Mouse (Mus musculus) midbrain, embryonic 16.5 days (tissue): ENCODE measurements around the gene Cib2. TPM values are rescaled to one million over a fixed set of nuclear protein-coding genes. Genes with fewer than 3 reads are reported as not detected.

Experiments
- ATAC-seq: fragments of 200-750 bp; cut with Nextera tagmentation; 2 replicates; pipeline ENCODE4 v1.8.0; 2017; ENCODE audit warnings: moderate TSS enrichment
- H3K27ac ChIP-seq: fragments of 300-500 bp; sonication (generic); 2 replicates; pipeline ENCODE4 v1.5.1; 2014; ENCODE audit warnings: mild to moderate bottlenecking, low read length, mixed read lengths
- H3K27me3 ChIP-seq: fragments of 300-500 bp; sonication (generic); 2 replicates; pipeline ENCODE4 v1.6.1; 2014; ENCODE audit warnings: low read depth, low read length, mixed read lengths; ENCODE audit not compliant: control insufficient read depth, insufficient read depth
- H3K36me3 ChIP-seq: fragments of 300-500 bp; sonication (generic); 2 replicates; pipeline ENCODE4 v1.6.1; 2014; ENCODE audit warnings: mild to moderate bottlenecking, low read length, moderate library complexity, mixed read lengths; ENCODE audit not compliant: control insufficient read depth, insufficient read depth
- H3K4me1 ChIP-seq: fragments of 300-500 bp; sonication (generic); 2 replicates; pipeline ENCODE4 v1.6.1; 2014; ENCODE audit warnings: mild to moderate bottlenecking, low read length, mixed read lengths; ENCODE audit not compliant: control insufficient read depth, insufficient read depth
- H3K4me2 ChIP-seq: fragments of 300-500 bp; sonication (generic); 2 replicates; pipeline ENCODE4 v1.6.1; 2014; ENCODE audit warnings: mild to moderate bottlenecking, low read length, mixed read lengths
- H3K4me3 ChIP-seq: fragments of 300-500 bp; sonication (generic); 2 replicates; pipeline ENCODE4 v1.5.1; 2014; ENCODE audit warnings: low read depth, mild to moderate bottlenecking, low read length, moderate library complexity, mixed read lengths
- H3K9ac ChIP-seq: fragments of 300-500 bp; sonication (generic); 2 replicates; pipeline ENCODE4 v1.6.1; 2014; ENCODE audit warnings: low read depth, low read length, mixed read lengths
- H3K9me3 ChIP-seq: fragments of 300-500 bp; sonication (generic); replicated peaks from 2 replicates; pipeline ENCODE4 v1.6.1; 2014; ENCODE audit warnings: mild to moderate bottlenecking, low read length, mixed read lengths; ENCODE audit not compliant: control insufficient read depth, poor library complexity, severe bottlenecking
- WGBS: fragments of 180-500 bp; shearing (Covaris S2); extraction: QIAGEN DNeasy Blood & Tissue Kit; methylation state at CpG from one replicate; pipeline ENCODE4 v1.1.7; 2014; 5-methylcytosine and 5-hydroxymethylcytosine counted together
- polyA plus RNA-seq: library from polyadenylated mRNA; unstranded; fragments of >200 nt; fragmentation: Nextera tagmentation; extraction: Ambion mirVana; gene quantifications from 2 replicates; pipeline ENCODE4 v1.2.1, GENCODE M21; 2015

Gene Cib2
- polyA plus RNA-seq, 1 experiment from 2014 or later = 60.3 TPM

- no peak for ATAC-seq
- H3K4me2 ChIP-seq = no peak overlapping the region
- H3K4me3 ChIP-seq = no peak overlapping the region
- H3K9ac ChIP-seq = no peak overlapping the region
- H3K9me3 ChIP-seq = no peaks in the 10 kb centered on the region
- no peaks in the 10 kb centered on the region for H3K36me3 ChIP-seq
- 88% methylated on average over 4 of the region's 4 CpGs for WGBS
- no peaks in the 10 kb centered on the region for H3K27me3 ChIP-seq
- no peak overlapping the region for H3K27ac ChIP-seq
- no peaks in the 10 kb centered on the region for H3K4me1 ChIP-seq
These were observed 39.7 kb downstream of the Cib2 start for GRCm38 (mm10) chr9:54520286-54520685.

DNA sequence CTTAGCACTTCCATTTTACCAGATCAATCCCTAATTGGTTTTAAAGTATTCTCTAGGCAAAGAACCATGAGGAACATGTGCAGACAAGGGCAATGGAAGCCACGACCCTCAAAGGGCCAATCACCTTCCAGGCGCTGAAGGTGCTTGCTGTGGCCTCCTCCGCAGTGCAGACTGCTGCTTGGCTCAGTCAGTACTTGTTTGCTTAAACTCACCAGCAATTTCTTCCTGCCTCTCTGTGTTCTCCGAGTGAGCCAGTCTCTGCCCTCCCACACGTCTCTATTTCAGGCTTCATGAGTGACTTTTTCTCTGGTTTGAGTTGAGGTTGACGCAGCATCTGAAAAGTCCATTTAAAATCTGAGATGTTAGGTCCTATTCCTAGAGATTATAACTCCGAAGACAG is 41.1 kb downstream of the Cib2 start:
- no peak for ATAC-seq
- no peaks in the 10 kb centered on the region for H3K4me1 ChIP-seq
- H3K27me3 ChIP-seq = no peaks in the 10 kb centered on the region
- no peak overlapping the region for H3K9ac ChIP-seq
- no peak overlapping the region for H3K4me2 ChIP-seq
- H3K36me3 ChIP-seq = no peaks in the 10 kb centered on the region
- no peak overlapping the region for H3K4me3 ChIP-seq
- H3K9me3 ChIP-seq = no peaks in the 10 kb centered on the region
- WGBS = 76% methylated on average over 7 of the region's 7 CpGs
- H3K27ac ChIP-seq = no peak overlapping the region

- no peak for ATAC-seq
- no peak overlapping the region for H3K4me2 ChIP-seq
- H3K9me3 ChIP-seq = no peaks in the 10 kb centered on the region
- WGBS = 75% methylated on average over 2 of the region's 2 CpGs
- no peaks in the 10 kb centered on the region for H3K27me3 ChIP-seq
- no peak overlapping the region for H3K4me3 ChIP-seq
- H3K9ac ChIP-seq = no peak overlapping the region
- H3K36me3 ChIP-seq = no peaks in the 10 kb centered on the region
- H3K4me1 ChIP-seq = no peaks in the 10 kb centered on the region
- H3K27ac ChIP-seq = no peak overlapping the region
These were observed 44.0 kb downstream of the Cib2 start for GRCm38 (mm10) chr9:54515991-54516390.

GRCm38 (mm10) chr9:54502873-54503272 is 57.1 kb downstream of the Cib2 start:
- Histone ChIP-seq H3K27me3 (no peaks in the 10 kb centered on the region), H3K4me2 (peak overlapping the region; percentile 70), H3K4me3 (peak overlapping the region; percentile 94), H3K4me1 (peaks cover 26% of the 10 kb centered on the region), H3K36me3 (no peaks in the 10 kb centered on the region), H3K27ac (no peak overlapping the region), H3K9me3 (no peaks in the 10 kb centered on the region), H3K9ac (peak overlapping the region; percentile 51; the same call in 1 of the 2 replicates)
- 11% methylated on average over 12 of the region's 12 CpGs for WGBS
- ATAC-seq = no peak

DNA sequence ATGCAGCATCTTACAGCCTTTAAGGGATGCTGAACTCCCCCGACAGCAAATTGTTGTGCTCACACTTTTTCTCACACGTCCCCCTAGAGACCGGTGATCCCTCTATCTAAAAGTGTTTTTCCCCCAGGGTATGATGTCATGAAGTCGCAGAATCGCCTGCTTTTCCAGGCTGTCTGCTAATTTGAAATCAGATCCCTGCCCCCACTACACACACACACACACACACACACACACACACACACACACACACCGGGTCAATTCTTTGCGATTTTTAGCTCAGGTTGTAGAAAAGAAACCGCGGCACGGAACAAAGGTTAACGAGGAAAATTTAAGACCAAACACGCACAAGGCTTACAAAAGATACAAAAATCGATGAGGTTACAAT is 57.9 kb downstream of the Cib2 start:
- Histone ChIP-seq H3K9me3 (no peaks in the 10 kb centered on the region), H3K27me3 (no peaks in the 10 kb centered on the region), H3K36me3 (no peaks in the 10 kb centered on the region), H3K4me3 (peak overlapping the region; percentile 94), H3K4me1 (peaks cover 28% of the 10 kb centered on the region), H3K27ac (peak overlapping the region; percentile 94), H3K4me2 (peak overlapping the region; percentile 70), H3K9ac (peak overlapping the region; percentile 98)
- ATAC-seq = no peak
- WGBS = 2% methylated on average over 13 of the region's 13 CpGs

GRCm38 (mm10) chr9:54501453-54502110 is 58.4 kb downstream of the Cib2 start, which contains the start of gene Dmxl2:
Gene Dmxl2, minus strand, starts transcription at chr9:54501626.
- H3K4me2 ChIP-seq = peak within 1 kb of the TSS; percentile 70
- H3K4me1 ChIP-seq = peaks cover 28% of the 10 kb centered on the region
- no peaks in the 10 kb centered on the region for H3K9me3 ChIP-seq
- H3K36me3 ChIP-seq = no peaks in the 10 kb centered on the region
- H3K27me3 ChIP-seq = no peaks in the 10 kb centered on the region
- peak; percentile 95 for ATAC-seq
- H3K4me3 ChIP-seq = peak within 1 kb of the TSS; percentile 94
- H3K9ac ChIP-seq = peak within 1 kb of the TSS; percentile 98
- H3K27ac ChIP-seq = peak within 1 kb of the TSS; percentile 94
- WGBS = under 1% methylated on average over 59 of the region's 99 CpGs

DNA sequence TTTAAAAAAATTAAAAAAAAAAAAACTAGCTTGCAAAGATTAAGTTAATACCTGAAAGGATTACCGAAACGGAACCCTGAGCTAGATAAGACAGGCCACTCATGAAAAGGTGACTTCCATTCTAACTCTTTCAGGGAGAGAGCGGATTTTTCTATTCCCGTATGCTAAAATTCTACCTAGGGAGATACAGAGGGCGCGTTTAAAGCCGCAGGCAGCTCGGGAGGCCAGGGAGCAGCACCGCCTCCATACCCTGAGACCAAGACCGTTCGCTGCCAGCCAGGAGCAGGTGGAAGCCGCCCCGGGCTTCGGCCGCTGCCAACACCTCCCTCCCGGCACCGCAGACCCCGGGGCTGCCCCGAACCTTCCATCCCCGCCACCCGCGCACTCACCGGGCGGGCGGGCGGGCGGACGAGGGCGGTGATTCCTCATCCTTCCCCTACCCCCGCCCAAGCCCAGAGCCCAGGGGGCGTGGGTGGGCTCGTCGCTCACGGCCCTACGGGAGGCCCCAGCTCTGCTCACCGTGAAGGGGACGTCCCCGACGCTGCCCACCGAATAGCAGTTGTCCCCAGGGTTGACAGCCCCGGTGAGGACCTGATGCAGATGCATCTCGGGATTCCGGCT is 59.1 kb downstream of the Cib2 start:
- WGBS = 0% methylated on average over 41 of the region's 43 CpGs
- no peaks in the 10 kb centered on the region for H3K27me3 ChIP-seq
- peak; percentile 70 for ATAC-seq

DNA sequence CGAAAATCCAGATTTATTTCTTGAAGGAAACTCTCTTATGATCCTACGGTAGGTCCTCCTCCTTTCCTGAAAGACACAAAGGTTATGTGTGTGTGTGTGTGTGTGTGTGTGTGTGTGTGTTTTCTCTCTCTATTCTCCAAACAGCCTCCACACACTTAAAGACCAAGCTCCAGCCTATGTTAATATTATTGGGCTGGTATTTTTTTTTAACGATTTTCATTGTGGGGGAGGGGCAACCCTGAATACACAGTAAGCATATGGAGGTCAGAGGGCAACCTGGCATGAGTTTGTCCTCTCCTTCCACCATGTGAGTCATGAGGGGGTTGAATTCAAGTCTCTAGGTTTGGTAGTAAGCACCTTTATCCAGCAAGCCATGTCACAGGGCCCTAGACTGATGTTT is 60.2 kb downstream of the Cib2 start:
- Histone ChIP-seq H3K9me3 (no peaks in the 10 kb centered on the region), H3K4me2 (peak overlapping the region; percentile 70), H3K27me3 (no peaks in the 10 kb centered on the region), H3K4me3 (peak overlapping the region; percentile 94), H3K27ac (no peak overlapping the region), H3K36me3 (no peaks in the 10 kb centered on the region), H3K9ac (no peak overlapping the region), H3K4me1 (peaks cover 28% of the 10 kb centered on the region)
- WGBS = 85% methylated on average over 3 of the region's 3 CpGs
- no peak for ATAC-seq

More for the DNA sequence above, 59.1 kb downstream of the Cib2 start:
- peak overlapping the region; percentile 94 for H3K4me3 ChIP-seq
- peak overlapping the region; percentile 98 for H3K9ac ChIP-seq
- no peaks in the 10 kb centered on the region for H3K36me3 ChIP-seq
- H3K9me3 ChIP-seq = no peaks in the 10 kb centered on the region
- H3K4me2 ChIP-seq = peak overlapping the region; percentile 70
- peak overlapping the region; percentile 94 for H3K27ac ChIP-seq
- H3K4me1 ChIP-seq = peaks cover 28% of the 10 kb centered on the region

DNA sequence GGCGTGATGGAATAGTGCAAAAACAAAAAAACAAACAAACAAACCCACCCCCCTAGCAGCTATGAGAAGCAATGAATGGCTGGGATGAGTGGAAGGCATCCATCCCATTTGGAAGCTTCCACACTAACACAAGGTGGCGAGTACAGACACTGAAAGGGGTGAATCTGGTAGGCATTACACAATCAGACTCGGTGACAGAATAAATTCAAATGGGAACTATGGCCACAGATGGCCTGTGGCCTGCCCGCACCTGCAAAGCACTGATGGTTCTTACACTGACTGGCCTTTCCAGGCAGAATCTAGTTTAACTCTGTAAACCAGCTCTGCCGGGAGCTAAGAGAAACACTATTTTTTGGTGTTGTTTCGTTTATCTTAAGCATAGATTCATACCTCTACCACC is 60.7 kb downstream of the Cib2 start:
- Histone ChIP-seq H3K9me3 (no peaks in the 10 kb centered on the region), H3K9ac (peak overlapping the region; percentile 34; the same call in 1 of the 2 replicates), H3K4me3 (peak overlapping the region; percentile 94), H3K36me3 (no peaks in the 10 kb centered on the region), H3K4me2 (peak overlapping the region; percentile 70), H3K4me1 (peaks cover 28% of the 10 kb centered on the region), H3K27ac (no peak overlapping the region), H3K27me3 (no peaks in the 10 kb centered on the region)
- WGBS = 83% methylated on average over 6 of the region's 6 CpGs
- no peak for ATAC-seq
